Mouse (Mus musculus) small intestine, adult 2 months (tissue): Measurements from ENCODE around the gene Tk1.

Experiments
- CTCF ChIP-seq: fragments of 200-500 bp; IDR thresholded peaks from 2 replicates; pipeline ENCODE4 v1.5.1; 2012; ENCODE audit warnings: low read depth, mild to moderate bottlenecking, control low read depth, inconsistent platforms, low read length, moderate library complexity, mixed read lengths; ENCODE audit not compliant: insufficient replicate concordance, insufficient read length; ENCODE audit errors: extremely low read depth
- POLR2A ChIP-seq: fragments of 200-500 bp; IDR thresholded peaks from 2 replicates; pipeline ENCODE4 v1.6.1; 2012; ENCODE audit warnings: low read depth, mild to moderate bottlenecking, control low read depth, inconsistent platforms, low read length, moderate library complexity

- TF ChIP-seq POLR2A (no peak), CTCF (no peak)
Measured at GRCm38 (mm10) chr11:117794035-117794551, 31.8 kb downstream of the Tk1 start.
